Mouse (Mus musculus) adrenal gland, adult 18-20 months (tissue): ENCODE data around the gene Chpf. TPM values are rescaled to one million over a fixed set of nuclear protein-coding genes. Genes with fewer than 3 reads are reported as not detected.

ENCODE experiments used
- DNase-seq, 2 experiments: peaks; one replicate each; pipeline ENCODE4 v3.0.0; 2021 to 2022; ENCODE audit warnings: low spot score in 2 of 2
- total RNA-seq, 2 experiments: library from RNA; stranded (reverse); gene quantifications; 1 replicate in 1 of 2; 2 replicates in 1 of 2; pipeline ENCODE4 v1.2.3; 2021

The Chpf gene
- total RNA-seq, 2 experiments from 2014 or later, result 58.9 to 59.1 TPM

GRCm38 (mm10) chr1:75501905-75502304 lies 22.8 kb upstream of the Chpf start:
- no peak for DNase-seq

- DNase-seq, result no peak
These were observed 20.3 kb upstream of the Chpf start for GRCm38 (mm10) chr1:75499441-75499840.

- DNase-seq, result no peak
These were observed 19.8 kb upstream of the Chpf start for GRCm38 (mm10) chr1:75498897-75499296.

GRCm38 (mm10) chr1:75494878-75495548 lies 15.9 kb upstream of the Chpf start:
- DNase-seq, result no peak

- no peak for DNase-seq
These were observed 13.6 kb upstream of the Chpf start for GRCm38 (mm10) chr1:75492579-75493170.

- no peak for DNase-seq
These were observed 11.9 kb upstream of the Chpf start for GRCm38 (mm10) chr1:75490785-75491551.

GRCm38 (mm10) chr1:75487405-75488161 lies 8.5 kb upstream of the Chpf start:
- peak; percentile 73 to 87 for DNase-seq

- DNase-seq, result no peak
These were observed 7.9 kb upstream of the Chpf start for GRCm38 (mm10) chr1:75487040-75487404.

- no peak for DNase-seq
These were observed 7.5 kb upstream of the Chpf start for GRCm38 (mm10) chr1:75486561-75486960.

GRCm38 (mm10) chr1:75480735-75481134 lies 1.6 kb upstream of the Chpf start:
- no peak for DNase-seq

- no peak for DNase-seq
These were observed 929 bp upstream of the Chpf start for GRCm38 (mm10) chr1:75480036-75480435.

GRCm38 (mm10) chr1:75479635-75479989 lies 505 bp upstream of the Chpf start:
- DNase-seq, result no peak

GRCm38 (mm10) chr1:75478497-75478896 lies 610 bp downstream of the Chpf start:
- peak; percentile 36 to 48 for DNase-seq

- DNase-seq, result no peak
These were observed 1.2 kb downstream of the Chpf start for GRCm38 (mm10) chr1:75477966-75478290.

- peak; percentile 80 to 84 for DNase-seq
These were observed 1.7 kb downstream of the Chpf start for GRCm38 (mm10) chr1:75477264-75477965.

- DNase-seq, result no peak
These were observed 2.7 kb downstream of the Chpf start for GRCm38 (mm10) chr1:75476441-75476840.

GRCm38 (mm10) chr1:75469287-75469825 lies 9.8 kb downstream of the Chpf start:
- DNase-seq, result no peak

- peak; percentile 78 to 80 for DNase-seq
These were observed 11.7 kb downstream of the Chpf start for GRCm38 (mm10) chr1:75467215-75467927.

- no peak for DNase-seq
These were observed 15.4 kb downstream of the Chpf start for GRCm38 (mm10) chr1:75463652-75464204.

GRCm38 (mm10) chr1:75462636-75463035 lies 16.5 kb downstream of the Chpf start:
- DNase-seq, result no peak
